In the genomic region with DNA sequence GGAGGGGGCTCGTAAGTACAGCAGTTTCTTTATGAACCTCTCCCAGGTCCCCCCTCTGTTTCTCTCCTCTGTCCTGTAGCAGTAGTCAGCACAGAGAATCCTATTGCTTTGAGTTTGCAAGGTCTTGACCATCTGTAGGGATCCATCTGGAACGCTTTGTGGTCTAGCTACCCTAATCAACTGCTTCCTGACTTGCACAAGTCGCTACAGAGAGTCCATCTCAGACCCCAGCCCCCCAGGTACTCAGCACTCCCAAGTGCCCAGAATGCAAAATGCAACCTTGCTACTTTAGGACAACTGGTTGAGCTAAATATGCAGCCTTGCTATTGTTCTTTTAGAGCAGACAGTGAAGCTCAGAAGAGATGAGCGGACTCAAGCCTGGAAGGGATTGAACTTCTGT, we compare ENCODE assay signal across 10 mouse cellular contexts. TPM values are rescaled to one million over a fixed set of nuclear protein-coding genes. Genes with fewer than 3 reads are reported as not detected.
DNase-seq lines count a peak whose midpoint lies in the region; ATAC-seq and TF ChIP-seq lines count a peak whose summit lies in the region.
"Had no signal": no experiment of that assay in that cellular context is flagged by ENCODE, and none has a peak within 500 bp of the region (broad histone marks: within the 10 kb centered on the region; RNA-seq: fewer than 3 reads in every experiment).

No protein-coding gene starts in this region.

- ATAC-seq in forebrain, embryonic 14.5 days, result no peak
- ATAC-seq in forebrain, embryonic 16.5 days, result no peak
- ATAC-seq in lung, embryonic 14.5 days (ENCODE audit: insufficient read depth), result no peak
- 0 out of 2 replicates have a peak, but pooled peaks have one; percentile 7 for ATAC-seq in granulocyte monocyte progenitor cell, adult 5-6 weeks (replicated peaks; ENCODE audit: poor library complexity, severe bottlenecking)
- ATAC-seq in liver, embryonic 13.5 days (ENCODE audit: low read depth), result no peak

- no peaks in the 10 kb centered on the region for H3K36me3 ChIP-seq in forebrain, embryonic 14.5 days (ENCODE audit: control insufficient read depth, insufficient read depth, low read length)
- H3K36me3 ChIP-seq in forebrain, embryonic 16.5 days (ENCODE audit: control insufficient read depth, insufficient read depth), result no peaks in the 10 kb centered on the region
- no peaks in the 10 kb centered on the region for H3K36me3 ChIP-seq in lung, embryonic 14.5 days (ENCODE audit: insufficient read depth)
- H3K36me3 ChIP-seq in liver, embryonic 13.5 days, result no peaks in the 10 kb centered on the region

- peaks cover 3% of the 10 kb centered on the region; the same call in 1 of the 2 replicates for H3K27me3 ChIP-seq in forebrain, embryonic 14.5 days (replicated peaks; ENCODE audit: control insufficient read depth, insufficient read depth, low read length)
- peaks cover 7% of the 10 kb centered on the region for H3K27me3 ChIP-seq in forebrain, embryonic 16.5 days (replicated peaks; ENCODE audit: control insufficient read depth, insufficient read depth, low read length)
- no peaks in the 10 kb centered on the region for H3K27me3 ChIP-seq in lung, embryonic 14.5 days (ENCODE audit: insufficient read depth, low read length)
- peaks cover 53% of the 10 kb centered on the region for H3K27me3 ChIP-seq in liver, embryonic 13.5 days

- no peak for TF ChIP-seq CTCF in lung, embryonic 14.5 days (IDR thresholded peaks at IDR 0.05; ENCODE audit: low read depth)

- no peaks in the 10 kb centered on the region for H3K9me3 ChIP-seq in forebrain, embryonic 14.5 days (replicated peaks; ENCODE audit: control insufficient read depth, low read length)
- no peaks in the 10 kb centered on the region for H3K9me3 ChIP-seq in forebrain, embryonic 16.5 days (ENCODE audit: control insufficient read depth, low read length)
- H3K9me3 ChIP-seq in lung, embryonic 14.5 days (ENCODE audit: low read depth, low read length), result no peaks in the 10 kb centered on the region
- H3K9me3 ChIP-seq in liver, embryonic 13.5 days (replicated peaks), result no peaks in the 10 kb centered on the region

- H3K4me3 ChIP-seq in forebrain, embryonic 14.5 days (ENCODE audit: low read depth, low read length), result peak overlapping the region; percentile 50; the same call in 1 of the 2 replicates
- H3K4me3 ChIP-seq in forebrain, embryonic 16.5 days (replicated peaks; ENCODE audit: low read length), result no peak overlapping the region
- H3K4me3 ChIP-seq in lung, embryonic 14.5 days (ENCODE audit: low read depth, low read length), result peak overlapping the region; percentile 58
- H3K4me3 ChIP-seq in liver, embryonic 13.5 days (replicated peaks), result peak overlapping the region; percentile 60

- no peak overlapping the region for H3K27ac ChIP-seq in forebrain, embryonic 14.5 days (ENCODE audit: low read depth, low read length)
- no peak overlapping the region for H3K27ac ChIP-seq in forebrain, embryonic 16.5 days (ENCODE audit: low read length)
- H3K27ac ChIP-seq in lung, embryonic 14.5 days (ENCODE audit: low read depth), result peak overlapping the region; percentile 19; the same call in 1 of the 2 replicates
- H3K27ac ChIP-seq in liver, embryonic 13.5 days, result peak overlapping the region; percentile 47

- no peak for DNase-seq in forebrain, embryonic 14.5 days (ENCODE audit: low spot score)
- no peak for DNase-seq in lung, embryonic 14.5 days
- no peak for DNase-seq in lung, postnatal 14 days
- DNase-seq in liver, embryonic 13.5 days, result no peak
- DNase-seq in spleen, adult 12 weeks (ENCODE audit: low spot score), result no peak
- DNase-seq in right cerebral cortex, postnatal 36 days (ENCODE audit: low spot score in 2 of 2), result no peak
- DNase-seq: cerebellum, adult 18-20 months; left cerebral cortex, postnatal 4 days had no signal

- H3K4me2 ChIP-seq in forebrain, embryonic 14.5 days (ENCODE audit: low read length), result peak overlapping the region; percentile 1; the same call in 1 of the 2 replicates
- no peak overlapping the region for H3K4me2 ChIP-seq in forebrain, embryonic 16.5 days (ENCODE audit: low read length)
- H3K4me2 ChIP-seq in lung, embryonic 14.5 days, result peak overlapping the region; percentile 74
- peak overlapping the region; percentile 78 for H3K4me2 ChIP-seq in liver, embryonic 13.5 days

- WGBS in forebrain, embryonic 14.5 days, result 78% methylated on average over 4 of the region's 4 CpGs
- 70% methylated on average over 4 of the region's 4 CpGs for WGBS in forebrain, embryonic 16.5 days
- WGBS in lung, embryonic 14.5 days, result 62% methylated on average over 4 of the region's 4 CpGs
- 35% methylated on average over 4 of the region's 4 CpGs for WGBS in liver, embryonic 13.5 days (ENCODE audit: insufficient replicate concordance)

- no peak overlapping the region for H3K9ac ChIP-seq in forebrain, embryonic 14.5 days (ENCODE audit: low read length)
- no peak overlapping the region for H3K9ac ChIP-seq in forebrain, embryonic 16.5 days (replicated peaks; ENCODE audit: low read depth, low read length)
- peak overlapping the region; percentile 72 for H3K9ac ChIP-seq in lung, embryonic 14.5 days
- H3K9ac ChIP-seq in liver, embryonic 13.5 days, result no peak overlapping the region

- H3K4me1 ChIP-seq in forebrain, embryonic 14.5 days (ENCODE audit: control insufficient read depth, insufficient read depth, low read length), result peaks cover 3% of the 10 kb centered on the region; the same call in 1 of the 2 replicates
- H3K4me1 ChIP-seq in forebrain, embryonic 16.5 days (replicated peaks; ENCODE audit: control insufficient read depth, insufficient read depth, low read length), result peaks cover 10% of the 10 kb centered on the region
- peaks cover 24% of the 10 kb centered on the region; the same call in 1 of the 2 replicates for H3K4me1 ChIP-seq in lung, embryonic 14.5 days (ENCODE audit: insufficient read depth)
- peaks cover 68% of the 10 kb centered on the region for H3K4me1 ChIP-seq in liver, embryonic 13.5 days (replicated peaks)

RNA-seq across cellular contexts. Expression of gene Rcsd1, which starts 3.1 kb away (rescaled TPM):
- polyA plus RNA-seq in forebrain, embryonic 14.5 days (2014; fragmentation: Nextera tagmentation; extraction: Ambion mirVana), result 3.3 and 4.4 TPM in 2 replicates
- 8.3 and 9.9 TPM in 2 replicates for polyA plus RNA-seq in forebrain, embryonic 16.5 days (2015; fragmentation: Nextera tagmentation; extraction: Ambion mirVana)
- 22.9 and 25.2 TPM in 2 replicates for polyA plus RNA-seq in lung, embryonic 14.5 days (2014; fragmentation: Nextera tagmentation; extraction: Ambion mirVana)
- 68.0 and 79.0 TPM in 2 replicates for total RNA-seq in granulocyte monocyte progenitor cell, adult 5-6 weeks (2014; fragmentation: Nextera tagmentation)
- total RNA-seq in granulocyte monocyte progenitor cell, adult 5-6 weeks (2017), result 99.9 and 116 TPM in 2 replicates
- polyA plus RNA-seq in liver, embryonic 13.5 days (2015; fragmentation: Nextera tagmentation; extraction: Ambion mirVana), result 7.5 and 8.3 TPM in 2 replicates

RNA-seq across cellular contexts. Expression of gene Creg1, which starts 57.1 kb away (rescaled TPM):
- 26.0 and 28.8 TPM in 2 replicates for polyA plus RNA-seq in forebrain, embryonic 14.5 days (2014; fragmentation: Nextera tagmentation; extraction: Ambion mirVana)
- 16.6 and 22.5 TPM in 2 replicates for polyA plus RNA-seq in forebrain, embryonic 16.5 days (2015; fragmentation: Nextera tagmentation; extraction: Ambion mirVana)
- 54.3 and 58.3 TPM in 2 replicates for polyA plus RNA-seq in lung, embryonic 14.5 days (2014; fragmentation: Nextera tagmentation; extraction: Ambion mirVana)
- 133 and 240 TPM in 2 replicates for total RNA-seq in granulocyte monocyte progenitor cell, adult 5-6 weeks (2014; fragmentation: Nextera tagmentation)
- total RNA-seq in granulocyte monocyte progenitor cell, adult 5-6 weeks (2017), result 110 and 206 TPM in 2 replicates
- 334 and 344 TPM in 2 replicates for polyA plus RNA-seq in liver, embryonic 13.5 days (2015; fragmentation: Nextera tagmentation; extraction: Ambion mirVana)

Comparison
In these comparisons a context has a peak if more than half of its experiments do, and no peak if none do; other contexts are left out.
1. H3K27ac ChIP-seq: peak in lung, embryonic 14.5 days (single experiment) and liver, embryonic 13.5 days (single experiment); none in forebrain, embryonic 14.5 days (single experiment) and forebrain, embryonic 16.5 days (single experiment).